Mouse (Mus musculus): ENCODE data around the gene Cyp2d10. TPM values are rescaled to one million over a fixed set of nuclear protein-coding genes. Genes with fewer than 3 reads are reported as not detected.

Gene Cyp2d10
- polyA plus RNA-seq, 1 experiment = not detected

DNA sequence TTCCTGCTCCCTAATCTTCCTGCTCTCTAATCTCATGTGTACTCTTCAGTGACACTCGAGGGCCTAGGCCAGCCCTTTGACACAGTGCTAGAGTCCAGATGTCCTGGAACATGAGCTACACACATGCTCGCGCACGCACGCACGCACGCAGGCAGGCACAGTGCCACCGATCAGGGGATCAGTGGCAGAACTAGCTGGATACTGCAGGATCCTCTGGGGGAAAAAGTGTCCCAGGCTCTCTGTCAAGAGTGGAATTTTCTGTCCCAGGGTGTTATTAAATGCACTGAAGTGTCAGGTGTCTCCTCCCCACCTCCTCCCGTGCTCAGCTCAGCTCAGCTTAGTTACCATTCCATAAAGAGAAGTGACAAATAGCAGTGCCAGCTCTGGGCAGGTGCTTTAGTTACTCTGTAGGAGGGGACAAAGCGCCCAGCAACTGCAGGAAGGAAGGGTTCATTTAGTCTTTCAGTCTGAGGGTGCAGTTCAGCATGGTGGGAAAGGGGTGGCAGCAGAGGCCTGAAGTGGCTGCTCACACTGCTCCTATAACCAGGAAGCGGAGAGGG lies 45.5 kb downstream of the Cyp2d10 start:
- no peak overlapping the region for H3ac ChIP-seq (ENCODE audit: control insufficient read depth, insufficient read length, low read depth)
- no peaks in the 10 kb centered on the region for H3K27me3 ChIP-seq (ENCODE audit: control insufficient read depth, insufficient read depth, insufficient read length)
- H3K79me2 ChIP-seq (ENCODE audit: control insufficient read depth, insufficient read depth) = no peaks in the 10 kb centered on the region
- no peaks in the 10 kb centered on the region for H3K79me3 ChIP-seq (ENCODE audit: low read depth)
- TF ChIP-seq USF1 (IDR thresholded peaks at IDR 0.05; ENCODE audit: low read depth) (no peak), CEBPB (IDR thresholded peaks at IDR 0.05; ENCODE audit: low read depth) (no peak), MAX (IDR thresholded peaks at IDR 0.05) (no peak), CTCF (IDR thresholded peaks at IDR 0.05; ENCODE audit: control insufficient read depth, insufficient read depth, insufficient read length) (no peak), MYOG (IDR thresholded peaks at IDR 0.05; ENCODE audit: control insufficient read depth, extremely low read depth, insufficient read length) (no peak), FOSL1 (IDR thresholded peaks at IDR 0.05; ENCODE audit: insufficient read depth, low read length, poor library complexity, severe bottlenecking) (no peak), MYOD1 (IDR thresholded peaks at IDR 0.05; ENCODE audit: control insufficient read depth, insufficient read length, low read depth) (no peak)
- no peaks in the 10 kb centered on the region for H3K36me3 ChIP-seq (ENCODE audit: control insufficient read depth, insufficient read depth)
- no peak overlapping the region for H3K4me3 ChIP-seq (ENCODE audit: insufficient read depth, poor library complexity, severe bottlenecking)

GRCm38 (mm10) chr15:82358431-82359260 lies 48.3 kb downstream of the Cyp2d10 start:
- TF ChIP-seq USF1 (IDR thresholded peaks at IDR 0.05; ENCODE audit: low read depth) (no peak), MYOD1 (IDR thresholded peaks at IDR 0.05; ENCODE audit: control insufficient read depth, insufficient read length, low read depth) (no peak), MAX (IDR thresholded peaks at IDR 0.05) (no peak)
- Histone ChIP-seq H3ac (ENCODE audit: control insufficient read depth, insufficient read length, low read depth) (no peak overlapping the region), H3K79me2 (ENCODE audit: control insufficient read depth, insufficient read depth) (peaks cover 5% of the 10 kb centered on the region), H3K27me3 (ENCODE audit: control insufficient read depth, insufficient read depth, insufficient read length) (no peaks in the 10 kb centered on the region), H3K4me3 (ENCODE audit: insufficient read depth, poor library complexity, severe bottlenecking) (no peak overlapping the region), H3K36me3 (ENCODE audit: control insufficient read depth, insufficient read depth) (no peaks in the 10 kb centered on the region), H3K79me3 (ENCODE audit: low read depth) (peaks cover 1% of the 10 kb centered on the region)

- H3ac ChIP-seq (ENCODE audit: control insufficient read depth, insufficient read length, low read depth) = peak within 1 kb of the TSS; percentile 95
- H3K27me3 ChIP-seq (ENCODE audit: control insufficient read depth, insufficient read depth, insufficient read length) = no peaks in the 10 kb centered on the region
- TF ChIP-seq MAX (IDR thresholded peaks at IDR 0.05) (peak; percentile 83), FOSL1 (IDR thresholded peaks at IDR 0.05; ENCODE audit: insufficient read depth, low read length, poor library complexity, severe bottlenecking) (no peak), MYOD1 (IDR thresholded peaks at IDR 0.05; ENCODE audit: control insufficient read depth, insufficient read length, low read depth) (no peak), MYOG (IDR thresholded peaks at IDR 0.05; ENCODE audit: control insufficient read depth, extremely low read depth, insufficient read length) (no peak), USF1 (IDR thresholded peaks at IDR 0.05; ENCODE audit: low read depth) (no peak), CEBPB (IDR thresholded peaks at IDR 0.05; ENCODE audit: low read depth) (no peak), CTCF (IDR thresholded peaks at IDR 0.05; ENCODE audit: control insufficient read depth, insufficient read depth, insufficient read length) (peak; percentile 98)
- H3K79me2 ChIP-seq (ENCODE audit: control insufficient read depth, insufficient read depth) = peaks cover 42% of the 10 kb centered on the region
- peaks cover 21% of the 10 kb centered on the region for H3K36me3 ChIP-seq (ENCODE audit: control insufficient read depth, insufficient read depth)
- H3K4me3 ChIP-seq (ENCODE audit: insufficient read depth, poor library complexity, severe bottlenecking) = peak within 1 kb of the TSS; percentile 100
- H3K79me3 ChIP-seq (ENCODE audit: low read depth) = peaks cover 25% of the 10 kb centered on the region
Observed at GRCm38 (mm10) chr15:82354126-82354945, 52.7 kb downstream of the Cyp2d10 start, which contains the start of gene Ndufa6. Ndufa6 (minus strand) TSS chr15:82354322.

DNA sequence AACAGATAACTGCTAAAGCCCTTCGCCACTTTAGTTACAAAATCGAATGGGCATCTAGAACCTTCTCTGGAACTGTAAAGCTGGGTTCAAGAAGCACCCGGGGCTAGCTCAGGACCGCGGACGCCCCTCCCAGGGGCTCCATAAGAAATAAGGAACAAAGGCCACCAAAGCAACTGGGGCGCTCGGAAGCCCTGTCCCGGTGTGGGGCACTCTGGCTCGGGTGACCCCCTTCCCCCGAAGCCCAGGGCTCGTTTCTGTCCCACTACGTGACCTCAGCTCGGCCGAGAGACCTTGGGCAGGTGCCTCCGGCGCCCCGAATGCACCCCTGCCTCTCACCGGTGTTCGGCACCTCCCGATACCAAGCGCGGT lies 53.3 kb downstream of the Cyp2d10 start:
- no peaks in the 10 kb centered on the region for H3K27me3 ChIP-seq (ENCODE audit: control insufficient read depth, insufficient read depth, insufficient read length)
- peak overlapping the region; percentile 100 for H3K4me3 ChIP-seq (ENCODE audit: insufficient read depth, poor library complexity, severe bottlenecking)
- peaks cover 42% of the 10 kb centered on the region for H3K79me2 ChIP-seq (ENCODE audit: control insufficient read depth, insufficient read depth)
- H3ac ChIP-seq (ENCODE audit: control insufficient read depth, insufficient read length, low read depth) = peak overlapping the region; percentile 95
- peaks cover 25% of the 10 kb centered on the region for H3K79me3 ChIP-seq (ENCODE audit: low read depth)
- TF ChIP-seq FOSL1 (IDR thresholded peaks at IDR 0.05; ENCODE audit: insufficient read depth, low read length, poor library complexity, severe bottlenecking) (no peak), MYOD1 (IDR thresholded peaks at IDR 0.05; ENCODE audit: control insufficient read depth, insufficient read length, low read depth) (no peak), MAX (IDR thresholded peaks at IDR 0.05) (no peak), USF1 (IDR thresholded peaks at IDR 0.05; ENCODE audit: low read depth) (no peak), CTCF (IDR thresholded peaks at IDR 0.05; ENCODE audit: control insufficient read depth, insufficient read depth, insufficient read length) (no peak), MYOG (IDR thresholded peaks at IDR 0.05; ENCODE audit: control insufficient read depth, extremely low read depth, insufficient read length) (no peak), CEBPB (IDR thresholded peaks at IDR 0.05; ENCODE audit: low read depth) (no peak)
- peaks cover 27% of the 10 kb centered on the region for H3K36me3 ChIP-seq (ENCODE audit: control insufficient read depth, insufficient read depth)

DNA sequence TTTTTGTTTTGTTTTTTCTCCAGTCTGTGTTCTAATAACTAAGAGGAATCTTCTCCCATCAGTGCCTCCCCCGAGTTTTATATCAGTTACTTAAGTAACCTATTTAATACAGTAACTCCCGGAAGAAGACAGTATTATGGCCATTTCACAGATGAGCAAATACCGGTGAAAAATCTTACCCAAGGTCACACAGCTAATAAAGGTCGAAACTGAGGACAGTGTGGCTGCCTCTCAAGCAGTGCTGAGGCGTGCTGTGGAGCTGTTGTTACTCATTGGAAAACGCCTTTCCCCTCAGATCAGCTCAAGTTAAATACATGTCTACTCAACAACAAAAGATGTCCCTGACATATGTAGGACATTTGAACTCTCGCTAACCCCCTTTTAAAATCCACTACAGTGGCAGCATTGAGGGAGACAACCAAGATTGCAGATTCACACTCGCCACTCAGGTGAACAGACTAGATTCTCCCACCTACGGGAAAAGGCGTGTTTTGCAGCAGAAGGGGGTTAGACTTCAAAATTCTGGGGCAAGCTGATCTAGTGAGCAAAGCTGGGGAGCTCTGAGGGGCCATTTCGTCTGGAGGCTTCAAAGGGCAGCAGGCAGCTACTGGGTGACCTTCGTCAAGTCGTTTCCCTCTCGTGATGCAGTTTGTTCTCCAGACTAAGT lies 53.8 kb downstream of the Cyp2d10 start:
- Histone ChIP-seq H3K4me3 (ENCODE audit: insufficient read depth, poor library complexity, severe bottlenecking) (peak overlapping the region; percentile 100), H3ac (ENCODE audit: control insufficient read depth, insufficient read length, low read depth) (peak overlapping the region; percentile 95), H3K36me3 (ENCODE audit: control insufficient read depth, insufficient read depth) (peaks cover 33% of the 10 kb centered on the region), H3K27me3 (ENCODE audit: control insufficient read depth, insufficient read depth, insufficient read length) (no peaks in the 10 kb centered on the region), H3K79me2 (ENCODE audit: control insufficient read depth, insufficient read depth) (peaks cover 47% of the 10 kb centered on the region), H3K79me3 (ENCODE audit: low read depth) (peaks cover 25% of the 10 kb centered on the region)
- no peak for TF ChIP-seq MYOD1 (IDR thresholded peaks at IDR 0.05; ENCODE audit: control insufficient read depth, insufficient read length, low read depth)

Small RNA genes within 50 kb of the gene (microRNA-seq; reads per million reads assigned to microRNA genes)
- gene Gm25990 (ENCODE audit: borderline microRNAs expressed) = not detected
- not detected for gene Gm27331 (ENCODE audit: borderline microRNAs expressed)
- not detected for gene Gm27622 (ENCODE audit: borderline microRNAs expressed)
- gene Mir7684 (ENCODE audit: borderline microRNAs expressed) = not detected

Other genes with a start within 250 kb of the Cyp2d10 start
- 0.06 TPM for gene Shisa8, start 194.4 kb downstream of the Cyp2d10 start, polyA plus RNA-seq (2012; fragmentation: generic; extraction: Trizol)
- gene Tnfrsf13c, start 182.8 kb downstream of the Cyp2d10 start, polyA plus RNA-seq (2012; fragmentation: generic; extraction: Trizol) = 0.16 TPM
- 46.3 TPM for gene Cenpm, start 162.4 kb downstream of the Cyp2d10 start, polyA plus RNA-seq (2012; fragmentation: generic; extraction: Trizol)
- not detected for gene 1500009C09Rik, start 154.8 kb downstream of the Cyp2d10 start, polyA plus RNA-seq (2012; fragmentation: generic; extraction: Trizol)
- 0.06 TPM for gene Sept3, start 132.3 kb downstream of the Cyp2d10 start, polyA plus RNA-seq (2012; fragmentation: generic; extraction: Trizol)
- gene Wbp2nl, start 108.2 kb downstream of the Cyp2d10 start, polyA plus RNA-seq (2012; fragmentation: generic; extraction: Trizol) = not detected
- 20.9 TPM for gene Naga, start 68.3 kb downstream of the Cyp2d10 start, polyA plus RNA-seq (2012; fragmentation: generic; extraction: Trizol)
- gene Pheta2, start 68.3 kb downstream of the Cyp2d10 start, polyA plus RNA-seq (2012; fragmentation: generic; extraction: Trizol) = 0.02 TPM
- 481 TPM for gene Smdt1, start 68.2 kb downstream of the Cyp2d10 start, polyA plus RNA-seq (2012; fragmentation: generic; extraction: Trizol)
- gene Ndufa6, start 52.9 kb downstream of the Cyp2d10 start, polyA plus RNA-seq (2012; fragmentation: generic; extraction: Trizol) = 385 TPM
- gene Cyp2d22, start 26.9 kb downstream of the Cyp2d10 start, polyA plus RNA-seq (2012; fragmentation: generic; extraction: Trizol) = 0.06 TPM
- not detected for gene Cyp2d11, start 13.2 kb downstream of the Cyp2d10 start, polyA plus RNA-seq (2012; fragmentation: generic; extraction: Trizol)
- gene Cyp2d9, start 26.2 kb upstream of the Cyp2d10 start, polyA plus RNA-seq (2012; fragmentation: generic; extraction: Trizol) = not detected
- gene Cyp2d12, start 147.9 kb upstream of the Cyp2d10 start, polyA plus RNA-seq (2012; fragmentation: generic; extraction: Trizol) = not detected
- not detected for gene Cyp2d34, start 213.8 kb upstream of the Cyp2d10 start, polyA plus RNA-seq (2012; fragmentation: generic; extraction: Trizol)